Mouse (Mus musculus): ENCODE measurements around the gene Ak7. TPM values are rescaled to one million over a fixed set of nuclear protein-coding genes. Genes with fewer than 3 reads are reported as not detected.

The Ak7 gene
- polyA plus RNA-seq, 1 experiment: not detected

DNA sequence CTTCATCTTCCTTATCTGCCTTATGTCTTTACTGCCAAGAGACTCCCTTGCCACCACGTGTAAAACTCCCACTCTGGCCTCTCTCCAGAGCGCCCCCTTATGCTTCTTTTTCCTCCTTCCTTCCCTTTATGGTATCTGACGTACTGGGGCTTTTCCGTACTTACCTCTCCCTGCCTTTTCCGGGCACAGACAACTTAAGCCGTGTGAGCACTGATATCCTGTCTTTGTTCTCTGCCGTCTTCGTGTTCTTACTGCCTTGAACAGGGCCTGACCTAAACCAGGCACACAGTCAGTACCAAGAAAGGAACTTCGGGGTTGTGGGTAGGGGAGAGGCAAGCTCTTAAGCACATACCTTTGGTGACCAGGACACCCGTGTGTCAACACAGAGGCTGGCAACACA, 63.9 kb downstream of the Ak7 start:
- Histone ChIP-seq H3K4me1 (ENCODE audit: control insufficient read depth) (peaks cover 2% of the 10 kb centered on the region; the same call in 1 of the 2 replicates), H3K4me3 (replicated peaks) (no peak overlapping the region), H3K27me3 (ENCODE audit: control insufficient read depth) (no peaks in the 10 kb centered on the region), H3K36me3 (ENCODE audit: control insufficient read depth) (no peaks in the 10 kb centered on the region), H3K9me3 (ENCODE audit: control insufficient read depth, low read length) (peaks cover 12% of the 10 kb centered on the region)
- no peak for TF ChIP-seq GATA1 (IDR thresholded peaks at IDR 0.05; ENCODE audit: low read length)
- no peak for TF ChIP-seq TAL1 (IDR thresholded peaks at IDR 0.05; ENCODE audit: low read length)

GRCm38 (mm10) chr12:105774871-105775270, 69.1 kb downstream of the Ak7 start:
- H3K4me1 ChIP-seq (ENCODE audit: control insufficient read depth): peaks cover 2% of the 10 kb centered on the region; the same call in 1 of the 2 replicates

DNA sequence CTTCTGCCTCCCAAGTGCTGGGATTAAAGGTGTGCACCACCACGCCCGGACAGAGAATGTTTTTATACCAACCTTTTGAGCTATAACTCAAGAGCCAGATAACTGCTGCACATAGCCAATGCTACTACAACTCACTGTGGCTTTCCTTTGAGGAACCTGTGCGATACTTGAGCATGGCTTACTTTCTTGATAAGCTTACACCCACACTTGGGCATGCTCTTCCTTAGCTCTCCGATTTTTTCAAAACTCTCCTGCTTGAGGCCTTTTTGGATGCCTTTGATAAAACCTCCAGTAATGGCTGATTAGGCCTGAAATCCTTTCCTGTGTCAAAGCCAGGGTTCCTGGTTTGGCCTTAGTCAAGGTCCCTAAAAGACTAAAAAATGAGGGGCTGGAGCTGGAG, 71.9 kb downstream of the Ak7 start:
- H3K9me3 ChIP-seq (ENCODE audit: control insufficient read depth, low read length): peaks cover 4% of the 10 kb centered on the region
- H3K36me3 ChIP-seq (ENCODE audit: control insufficient read depth): no peaks in the 10 kb centered on the region
- no peak overlapping the region for H3K4me3 ChIP-seq (replicated peaks)
- no peak for TF ChIP-seq GATA1 (IDR thresholded peaks at IDR 0.05; ENCODE audit: low read length)
- TF ChIP-seq TAL1 (IDR thresholded peaks at IDR 0.05; ENCODE audit: low read length): no peak
- H3K27me3 ChIP-seq (ENCODE audit: control insufficient read depth): no peaks in the 10 kb centered on the region
- no peaks in the 10 kb centered on the region; the same call in 1 of the 2 replicates for H3K4me1 ChIP-seq (ENCODE audit: control insufficient read depth)

More at GRCm38 (mm10) chr12:105774871-105775270, 69.1 kb downstream of the Ak7 start:
- Histone ChIP-seq H3K27me3 (ENCODE audit: control insufficient read depth) (no peaks in the 10 kb centered on the region), H3K36me3 (ENCODE audit: control insufficient read depth) (no peaks in the 10 kb centered on the region), H3K4me3 (replicated peaks) (no peak overlapping the region), H3K9me3 (ENCODE audit: control insufficient read depth, low read length) (peaks cover 6% of the 10 kb centered on the region)
- no peak for TF ChIP-seq TAL1 (IDR thresholded peaks at IDR 0.05; ENCODE audit: low read length)

- TF ChIP-seq TAL1 (IDR thresholded peaks at IDR 0.05; ENCODE audit: low read length) (no peak), GATA1 (IDR thresholded peaks at IDR 0.05; ENCODE audit: low read length) (no peak)
- peaks cover 37% of the 10 kb centered on the region for H3K4me1 ChIP-seq (ENCODE audit: control insufficient read depth)
- H3K36me3 ChIP-seq (ENCODE audit: control insufficient read depth): peaks cover 26% of the 10 kb centered on the region
- no peaks in the 10 kb centered on the region for H3K27me3 ChIP-seq (ENCODE audit: control insufficient read depth)
- H3K9me3 ChIP-seq (ENCODE audit: control insufficient read depth, low read length): no peaks in the 10 kb centered on the region
- H3K4me3 ChIP-seq (replicated peaks): peak within 1 kb of the TSS; percentile 95
Observed at GRCm38 (mm10) chr12:105784196-105784999, 78.6 kb downstream of the Ak7 start, which contains the start of gene Papola. Gene Papola (plus strand): TSS chr12:105784694.

- Histone ChIP-seq H3K4me1 (ENCODE audit: control insufficient read depth) (peaks cover 44% of the 10 kb centered on the region), H3K4me3 (replicated peaks) (peak overlapping the region; percentile 95), H3K9me3 (ENCODE audit: control insufficient read depth, low read length) (no peaks in the 10 kb centered on the region), H3K27me3 (ENCODE audit: control insufficient read depth) (no peaks in the 10 kb centered on the region), H3K36me3 (ENCODE audit: control insufficient read depth) (peaks cover 27% of the 10 kb centered on the region)
- TF ChIP-seq GATA1 (IDR thresholded peaks at IDR 0.05; ENCODE audit: low read length) (no peak), TAL1 (IDR thresholded peaks at IDR 0.05; ENCODE audit: low read length) (no peak)
Observed at GRCm38 (mm10) chr12:105785000-105785774, 79.4 kb downstream of the Ak7 start.

DNA sequence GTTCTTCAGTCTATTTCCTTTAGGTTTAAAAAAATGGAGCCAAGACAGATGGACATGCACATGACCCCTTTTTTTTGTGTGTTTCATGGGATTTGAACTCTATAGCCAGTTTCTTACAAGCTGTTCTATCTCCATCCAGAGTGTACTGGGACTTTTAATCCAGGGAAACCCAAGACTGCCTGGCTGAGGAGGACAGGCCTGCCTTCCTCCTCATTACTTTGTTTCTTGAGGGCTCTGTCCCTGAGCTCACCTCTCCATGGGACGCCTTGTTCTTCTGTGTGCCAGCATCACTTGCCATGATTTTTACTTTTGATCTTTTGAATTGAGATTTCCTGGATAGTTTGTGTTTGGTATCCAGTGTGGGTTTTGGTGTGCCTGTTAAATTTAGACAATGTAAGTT, 80.3 kb downstream of the Ak7 start:
- Histone ChIP-seq H3K9me3 (ENCODE audit: control insufficient read depth, low read length) (no peaks in the 10 kb centered on the region), H3K4me1 (ENCODE audit: control insufficient read depth) (peaks cover 50% of the 10 kb centered on the region), H3K27me3 (ENCODE audit: control insufficient read depth) (no peaks in the 10 kb centered on the region), H3K36me3 (ENCODE audit: control insufficient read depth) (peaks cover 33% of the 10 kb centered on the region), H3K4me3 (replicated peaks) (peak overlapping the region; percentile 95)
- TF ChIP-seq TAL1 (IDR thresholded peaks at IDR 0.05; ENCODE audit: low read length): no peak
- no peak for TF ChIP-seq GATA1 (IDR thresholded peaks at IDR 0.05; ENCODE audit: low read length)

DNA sequence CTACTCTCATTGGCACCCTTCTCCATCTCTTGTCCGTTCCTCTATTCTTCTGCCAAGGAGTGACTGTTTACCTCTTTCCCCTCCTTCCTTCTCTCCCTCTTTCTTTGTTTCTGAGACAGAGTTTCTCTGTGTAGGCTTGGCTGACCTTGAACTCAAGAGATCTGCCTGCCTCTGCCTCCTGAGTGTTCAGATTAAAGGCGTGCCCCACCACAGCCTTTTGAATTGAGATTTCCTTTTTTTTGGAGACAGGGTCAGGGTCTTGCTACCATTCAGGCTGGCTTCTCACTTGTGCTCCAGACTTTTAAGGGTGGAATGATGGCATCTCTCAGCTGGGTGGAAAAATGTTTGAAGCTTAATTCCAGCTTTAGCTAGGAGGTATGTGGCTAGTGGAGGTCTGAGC, 81.8 kb downstream of the Ak7 start:
- TF ChIP-seq TAL1 (IDR thresholded peaks at IDR 0.05; ENCODE audit: low read length) (no peak), GATA1 (IDR thresholded peaks at IDR 0.05; ENCODE audit: low read length) (no peak)
- H3K9me3 ChIP-seq (ENCODE audit: control insufficient read depth, low read length): no peaks in the 10 kb centered on the region
- H3K4me1 ChIP-seq (ENCODE audit: control insufficient read depth): peaks cover 54% of the 10 kb centered on the region
- no peaks in the 10 kb centered on the region for H3K27me3 ChIP-seq (ENCODE audit: control insufficient read depth)
- peaks cover 37% of the 10 kb centered on the region for H3K36me3 ChIP-seq (ENCODE audit: control insufficient read depth)
- no peak overlapping the region for H3K4me3 ChIP-seq (replicated peaks)

- Histone ChIP-seq H3K36me3 (ENCODE audit: control insufficient read depth) (peaks cover 51% of the 10 kb centered on the region), H3K27me3 (ENCODE audit: control insufficient read depth) (no peaks in the 10 kb centered on the region), H3K4me1 (ENCODE audit: control insufficient read depth) (peaks cover 46% of the 10 kb centered on the region), H3K4me3 (replicated peaks) (no peak overlapping the region), H3K9me3 (ENCODE audit: control insufficient read depth, low read length) (no peaks in the 10 kb centered on the region)
- TF ChIP-seq GATA1 (IDR thresholded peaks at IDR 0.05; ENCODE audit: low read length) (no peak), TAL1 (IDR thresholded peaks at IDR 0.05; ENCODE audit: low read length) (no peak)
Observed at GRCm38 (mm10) chr12:105789885-105790284, 84.1 kb downstream of the Ak7 start.

DNA sequence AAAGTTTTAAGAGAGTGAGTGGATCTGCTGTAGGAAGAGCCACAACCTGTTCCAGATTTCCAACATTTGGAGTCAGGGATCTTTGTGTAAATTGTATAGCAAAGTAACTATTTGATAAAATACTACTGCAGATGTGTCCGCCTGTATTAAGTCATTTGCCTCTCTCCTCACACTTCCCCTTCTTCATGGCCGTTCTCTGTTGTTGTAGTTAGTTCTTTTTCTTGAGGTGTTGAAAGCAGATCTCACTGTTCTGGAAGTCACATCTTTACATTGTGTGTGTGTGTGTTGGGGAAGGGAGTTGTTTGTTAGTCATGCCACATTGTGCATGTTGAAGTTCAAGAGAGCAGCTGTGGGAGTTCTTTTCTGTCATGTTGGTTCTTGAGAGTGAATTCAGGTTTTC, 89.1 kb downstream of the Ak7 start:
- Histone ChIP-seq H3K27me3 (ENCODE audit: control insufficient read depth) (no peaks in the 10 kb centered on the region), H3K9me3 (ENCODE audit: control insufficient read depth, low read length) (no peaks in the 10 kb centered on the region), H3K36me3 (ENCODE audit: control insufficient read depth) (peaks cover 50% of the 10 kb centered on the region), H3K4me3 (replicated peaks) (no peak overlapping the region), H3K4me1 (ENCODE audit: control insufficient read depth) (peaks cover 13% of the 10 kb centered on the region)
- TF ChIP-seq TAL1 (IDR thresholded peaks at IDR 0.05; ENCODE audit: low read length): no peak
- no peak for TF ChIP-seq GATA1 (IDR thresholded peaks at IDR 0.05; ENCODE audit: low read length)

Data from erythroblast, embryonic 14.5 days (primary cell).